Mouse (Mus musculus) ovary, adult 18-20 months (tissue): ENCODE measurements around the gene Iqca.

Experiments
- DNase-seq: peaks from one replicate; pipeline ENCODE4 v3.0.0; 2022; ENCODE audit warnings: low spot score, mixed read lengths

The Iqca gene

DNA sequence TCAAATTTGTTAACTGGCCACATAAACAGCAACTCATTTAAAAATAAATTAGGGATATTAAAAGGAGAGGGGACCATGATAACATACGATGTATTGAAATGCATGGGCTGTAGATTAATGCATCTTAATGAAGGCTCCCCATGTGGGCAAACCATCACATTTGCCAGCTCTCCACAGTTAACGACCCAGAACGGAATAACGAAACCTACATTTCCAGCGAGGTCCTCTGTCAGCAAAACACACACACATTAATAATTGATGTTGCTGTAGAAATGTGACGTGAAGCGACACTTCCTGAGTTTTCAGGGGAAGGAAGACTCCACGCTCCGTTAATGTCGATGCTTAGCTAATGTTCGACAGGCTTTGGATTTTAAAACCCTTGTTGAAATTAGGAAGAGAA lies 20.8 kb downstream of the Iqca start:
- DNase-seq: no peak

DNA sequence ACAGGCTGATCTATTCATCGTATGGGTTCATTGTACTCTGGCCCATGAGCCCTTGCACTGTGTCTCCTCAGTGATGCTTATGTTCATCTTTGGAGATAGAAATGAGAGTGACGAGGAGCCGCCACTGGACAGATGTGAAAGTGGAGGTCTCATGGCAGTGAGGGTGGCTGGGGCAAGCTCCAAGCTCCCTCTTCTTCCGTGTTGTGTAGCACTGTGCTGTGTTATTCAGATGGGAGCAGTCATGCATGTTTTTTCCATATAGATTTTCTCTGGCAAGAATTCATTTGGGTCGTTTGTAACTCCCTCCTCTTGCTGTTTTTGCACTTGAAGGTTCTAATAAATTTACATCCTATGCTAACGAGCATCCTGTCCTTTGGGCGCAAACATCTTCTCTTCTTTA lies 21.2 kb downstream of the Iqca start:
- DNase-seq: no peak

DNA sequence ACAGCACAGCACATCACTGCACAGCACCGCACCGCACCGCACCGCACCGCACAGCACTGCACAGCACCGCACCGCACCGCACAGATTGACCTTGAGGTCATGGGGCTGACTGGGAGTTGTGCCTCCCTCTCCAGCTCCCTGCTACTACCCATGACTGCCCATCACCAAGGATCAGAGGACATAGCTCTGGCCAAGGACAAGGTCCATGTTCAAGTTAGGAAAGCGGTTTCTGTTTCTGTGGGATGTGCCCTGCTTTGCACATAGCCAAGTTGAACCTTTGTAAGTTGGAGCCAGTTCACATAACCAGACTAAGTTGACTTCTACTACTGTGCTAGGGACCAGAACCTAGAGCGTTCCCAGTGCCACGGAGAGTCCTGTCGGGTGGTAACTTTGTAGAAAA lies 28.6 kb downstream of the Iqca start:
- DNase-seq: no peak

DNA sequence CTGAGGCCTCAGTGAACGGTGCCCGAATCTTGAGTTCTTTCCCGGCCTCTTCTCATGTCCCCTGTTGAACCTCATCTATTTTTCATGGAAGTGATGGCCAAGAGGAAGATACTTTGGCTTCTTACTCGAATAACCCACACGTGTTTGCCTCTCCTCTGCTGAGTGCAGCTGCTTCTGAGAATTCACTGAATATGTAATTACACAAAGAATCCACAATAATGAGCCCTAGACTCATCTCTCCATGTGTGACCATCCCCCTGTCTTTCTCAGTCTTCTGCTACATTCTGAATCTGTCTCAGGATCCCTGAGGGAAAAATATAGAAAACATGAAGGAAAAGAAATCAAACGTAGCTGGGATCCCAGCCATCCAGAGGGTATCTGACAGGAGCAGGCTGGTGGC lies 32.5 kb downstream of the Iqca start:
- no peak for DNase-seq

DNA sequence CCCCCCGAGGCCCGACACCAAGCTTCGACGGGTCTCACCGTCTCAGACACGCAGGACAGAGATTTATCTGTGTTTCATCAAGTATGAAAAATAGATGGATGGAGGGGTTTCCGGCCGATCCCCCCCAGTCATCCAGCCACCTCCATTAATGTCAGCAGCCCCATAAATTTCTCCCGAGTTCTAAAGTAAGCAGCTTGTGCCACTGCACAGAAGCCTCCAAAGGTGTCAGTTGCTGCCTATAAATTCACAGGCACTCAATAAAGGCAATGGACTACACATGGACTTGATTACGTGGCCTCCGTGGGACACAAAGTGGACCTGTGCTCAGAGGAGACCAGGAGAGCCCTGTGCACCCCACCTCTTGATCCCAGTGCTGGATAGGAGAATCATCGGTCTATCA lies 34.0 kb downstream of the Iqca start:
- DNase-seq: no peak

DNA sequence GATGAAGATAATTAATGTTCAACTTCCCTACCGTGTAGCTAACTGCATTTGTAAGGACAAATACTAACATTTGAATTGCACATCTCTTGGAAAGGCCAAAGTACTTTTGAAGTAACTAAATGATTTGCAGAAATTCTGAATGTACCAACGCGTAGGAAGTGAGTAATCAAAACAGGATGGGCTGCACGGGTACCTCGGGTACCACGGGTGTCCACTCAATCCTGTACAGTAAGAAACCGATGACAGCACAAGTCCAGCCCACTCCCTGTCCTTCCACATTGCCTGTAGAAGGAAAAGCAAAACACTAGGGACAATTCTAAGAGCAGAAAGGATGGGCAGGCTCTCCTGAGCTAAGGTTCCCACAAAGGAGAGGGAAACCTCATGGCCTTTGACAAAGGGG lies 36.0 kb downstream of the Iqca start:
- no peak for DNase-seq

DNA sequence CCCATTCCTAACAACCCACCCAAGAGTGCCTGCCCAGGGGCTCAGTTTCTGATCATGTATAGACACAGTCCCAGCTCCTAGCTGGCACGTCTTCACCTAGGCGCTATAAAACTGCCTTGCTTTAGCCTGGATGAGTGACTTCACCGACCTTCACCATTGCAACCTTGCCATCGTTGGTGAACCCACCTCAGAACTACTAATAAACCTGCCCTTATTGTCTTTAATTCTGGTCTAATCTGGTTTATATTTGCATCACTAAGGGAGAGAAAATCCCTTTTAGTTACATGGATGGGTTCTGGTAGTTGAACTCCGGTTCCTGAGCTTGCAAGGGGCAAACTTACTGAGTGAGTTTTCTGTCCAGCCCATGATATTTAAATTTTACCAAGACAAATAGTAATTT lies 38.6 kb downstream of the Iqca start:
- no peak for DNase-seq

DNA sequence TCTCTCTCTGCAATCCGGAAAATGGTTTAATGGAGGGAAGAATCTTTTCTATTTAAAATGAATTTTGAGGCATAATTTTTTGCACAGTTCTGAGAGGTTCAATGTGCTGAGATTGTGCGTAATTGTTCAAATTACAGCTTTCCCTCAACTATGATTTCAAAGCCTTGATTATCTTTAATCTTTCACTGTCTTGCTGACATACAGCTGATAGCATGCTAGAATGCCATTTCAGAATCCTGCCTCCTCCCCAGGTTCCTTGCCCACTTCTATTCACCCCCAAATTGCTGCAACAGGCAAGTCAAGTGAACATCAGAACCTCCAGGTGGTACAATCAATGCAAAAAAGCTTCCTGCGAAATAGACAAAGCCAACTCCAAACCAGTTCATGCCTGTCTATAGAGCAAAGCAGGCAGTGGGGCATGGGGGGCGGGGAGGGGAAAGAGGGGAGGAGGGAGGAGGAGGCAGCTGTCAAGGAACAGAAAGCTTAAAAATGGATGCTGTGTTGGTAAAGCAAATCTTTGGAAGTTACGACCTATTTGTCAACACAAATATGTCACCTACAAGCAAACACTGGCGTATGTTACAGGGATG lies 39.5 kb downstream of the Iqca start:
- no peak for DNase-seq

DNA sequence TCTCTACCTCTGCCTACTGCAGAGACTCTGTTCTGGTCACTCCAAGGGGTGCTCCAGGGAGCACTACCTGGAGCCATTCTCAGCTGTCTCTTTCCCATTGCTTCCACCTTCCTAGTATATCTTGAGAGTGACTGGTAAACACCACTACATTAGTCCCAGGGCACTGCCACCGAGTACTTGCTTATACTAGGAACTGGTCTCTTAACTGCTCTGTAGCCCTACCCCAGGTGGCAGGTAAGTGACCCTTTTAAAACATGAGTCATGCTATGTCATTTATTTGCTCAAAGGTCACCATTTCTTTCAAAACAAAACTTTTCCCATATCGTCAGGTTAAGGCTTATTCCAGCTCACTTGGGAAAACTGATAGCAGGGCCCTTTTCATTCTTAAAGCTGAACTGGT lies 40.5 kb downstream of the Iqca start:
- no peak for DNase-seq

DNA sequence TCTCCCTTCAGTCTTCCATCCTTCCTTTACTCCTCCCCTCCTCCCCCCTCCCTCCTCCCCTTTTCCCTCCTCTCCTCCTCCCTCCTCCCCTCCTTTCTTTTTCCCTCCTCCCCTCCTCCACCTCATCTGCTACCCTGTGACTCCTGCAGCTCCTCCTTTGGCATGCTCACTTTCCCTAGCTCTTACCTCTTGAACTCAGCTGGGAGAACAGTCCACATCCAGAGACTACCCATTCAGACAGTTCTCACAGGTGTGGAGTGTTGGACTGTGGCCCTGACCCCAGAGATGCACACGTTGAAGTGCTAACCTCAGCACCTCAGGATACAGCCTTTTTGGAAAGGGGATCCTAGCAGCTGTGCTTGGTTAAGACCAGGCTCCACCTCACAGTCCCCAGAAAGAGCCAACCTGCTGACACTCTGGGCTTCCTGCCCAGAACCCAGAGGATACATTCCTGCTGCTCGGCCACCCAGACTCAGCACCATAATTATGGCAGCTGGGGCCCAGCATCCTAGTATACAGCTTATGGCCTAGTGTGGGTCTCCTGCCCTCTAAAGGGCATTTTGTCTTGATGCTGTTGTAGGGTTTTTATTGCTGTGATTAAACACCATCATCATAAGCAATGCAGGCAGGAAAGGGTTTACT lies 41.9 kb downstream of the Iqca start:
- no peak for DNase-seq

DNA sequence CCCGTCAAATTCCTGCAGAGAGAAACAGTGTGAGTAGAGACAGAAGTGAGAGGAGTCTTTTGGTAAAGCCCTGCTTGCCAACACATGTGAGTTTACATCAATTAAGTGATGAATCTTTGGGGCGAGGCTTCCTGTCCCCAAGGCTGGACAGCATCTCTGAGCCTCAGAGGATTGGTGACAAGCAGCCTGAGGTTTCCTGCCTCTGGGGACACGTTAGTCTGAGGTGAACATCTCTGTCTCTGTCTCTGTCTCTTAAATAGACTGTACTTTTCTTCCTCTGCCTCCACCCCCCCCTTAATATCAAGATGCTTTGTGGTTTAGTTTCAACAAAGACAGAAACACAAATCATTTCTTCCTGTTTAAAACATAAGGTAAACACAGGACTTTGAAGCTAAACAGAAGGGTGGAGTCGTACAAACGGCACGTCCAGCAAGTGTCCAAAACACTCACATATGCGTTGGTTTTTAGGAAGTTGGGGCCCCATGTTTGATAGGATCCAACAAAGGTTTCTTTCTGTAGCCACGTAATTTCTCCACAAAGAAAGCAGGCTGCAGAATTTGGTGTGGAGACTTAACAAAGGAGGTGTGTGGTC lies 49.2 kb downstream of the Iqca start:
- DNase-seq: no peak

DNA sequence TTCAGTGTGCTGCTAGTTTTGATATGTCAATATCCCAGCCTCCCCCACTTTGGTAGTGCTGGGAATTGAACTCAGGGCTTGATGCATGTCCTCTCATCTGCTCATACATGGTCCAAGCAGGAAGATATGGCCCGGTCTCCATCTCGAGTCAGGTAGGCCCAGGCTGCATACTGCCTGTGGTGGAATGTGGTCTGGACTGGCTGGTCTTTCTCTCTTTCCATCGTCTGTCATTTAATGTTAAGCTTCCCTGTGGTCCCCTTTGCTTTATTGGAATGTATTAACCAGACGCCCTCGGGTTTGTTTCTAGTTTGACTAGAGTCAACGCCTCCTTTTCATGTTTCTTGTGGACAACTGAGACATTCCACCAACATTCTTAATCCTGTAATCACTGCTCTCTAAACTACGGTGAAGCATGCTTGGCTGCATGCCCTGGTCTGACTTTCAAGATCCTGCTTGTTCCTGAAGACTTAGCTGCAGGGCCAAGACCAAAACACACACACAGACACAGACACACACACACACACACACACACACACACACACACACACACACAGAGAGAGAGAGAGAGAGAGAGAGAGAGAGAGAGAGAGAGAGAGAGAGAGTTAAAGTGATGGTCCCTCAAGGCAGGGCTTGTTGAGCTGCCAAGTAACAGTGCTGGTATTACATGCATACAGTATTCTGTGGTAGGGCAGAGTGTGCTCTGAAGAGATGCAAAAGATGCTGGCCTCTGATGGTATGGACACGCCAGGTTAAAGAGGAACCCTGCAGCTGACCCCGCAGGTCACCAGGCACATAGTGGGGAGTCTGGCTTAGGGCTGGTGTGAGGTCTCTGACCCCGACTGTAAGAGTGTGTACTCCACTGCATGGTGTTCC lies 52.6 kb downstream of the Iqca start:
- no peak for DNase-seq

DNA sequence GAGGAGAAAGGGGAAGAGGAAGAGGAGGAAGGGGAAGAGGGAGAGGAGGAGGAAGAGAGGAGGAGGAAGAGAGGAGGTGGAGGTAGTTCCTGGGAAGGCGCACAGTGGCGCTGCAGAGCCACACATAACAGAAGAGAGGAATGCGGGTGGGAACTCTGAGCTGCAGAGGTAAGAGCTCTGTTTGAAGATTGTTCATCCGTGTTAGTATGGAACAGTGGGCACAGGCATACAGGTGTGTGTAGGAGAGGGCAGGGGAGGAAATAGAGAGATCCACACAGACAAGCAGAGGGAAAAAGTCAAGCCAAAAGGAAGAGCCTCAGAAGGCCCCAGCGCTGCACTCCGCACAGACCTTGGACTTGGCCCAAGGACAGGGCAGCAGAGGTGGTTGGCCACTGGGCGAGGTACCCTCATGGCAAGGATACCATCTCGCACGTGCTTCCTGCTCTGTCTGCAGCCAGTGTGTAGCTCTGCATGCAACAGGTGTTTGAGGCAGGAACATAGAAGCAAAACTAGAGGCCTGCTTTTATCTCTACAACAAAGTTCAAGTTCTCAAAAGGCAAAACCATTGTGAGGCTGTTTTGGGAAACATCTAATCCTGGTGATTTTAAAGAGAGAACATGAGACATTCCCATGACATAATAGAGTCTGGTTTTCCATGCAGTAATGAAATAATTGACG lies 60.2 kb downstream of the Iqca start:
- DNase-seq: no peak

DNA sequence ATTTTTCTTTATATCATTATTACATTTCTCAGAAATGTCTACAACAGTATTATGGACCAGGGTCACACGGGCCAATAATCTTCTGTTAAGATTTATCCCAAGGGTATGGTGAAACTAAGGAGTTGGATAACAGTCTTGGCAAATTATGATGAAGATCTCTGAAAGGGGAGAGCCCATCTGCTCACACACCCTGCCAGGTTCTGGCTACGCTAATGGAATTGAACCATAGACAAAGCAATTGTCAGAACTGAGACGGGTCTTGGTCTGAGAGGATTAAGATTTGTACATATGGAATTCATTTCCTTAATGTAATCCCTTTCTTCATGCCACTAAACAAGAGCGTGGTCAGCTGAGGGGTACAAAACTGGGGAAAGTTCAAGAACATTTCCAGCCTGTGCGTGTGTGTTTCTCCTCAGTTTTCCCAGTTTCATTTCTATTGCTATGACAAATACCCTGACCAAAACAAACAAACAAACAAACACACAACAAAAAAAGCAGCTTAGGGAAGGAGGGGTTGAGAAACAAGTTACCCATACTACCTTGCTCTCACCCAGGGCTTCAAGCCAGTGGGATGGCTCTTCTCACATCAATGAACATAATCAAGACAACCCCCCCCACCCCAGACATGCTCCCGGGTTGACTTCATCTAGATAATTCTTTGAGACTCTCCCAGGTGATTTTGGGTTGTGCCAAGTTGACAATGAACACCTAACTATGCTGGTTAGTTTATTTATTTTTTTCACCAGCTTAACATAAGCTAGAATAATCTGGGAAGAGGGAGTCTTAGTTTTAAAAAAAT lies 64.8 kb downstream of the Iqca start:
- no peak for DNase-seq

DNA sequence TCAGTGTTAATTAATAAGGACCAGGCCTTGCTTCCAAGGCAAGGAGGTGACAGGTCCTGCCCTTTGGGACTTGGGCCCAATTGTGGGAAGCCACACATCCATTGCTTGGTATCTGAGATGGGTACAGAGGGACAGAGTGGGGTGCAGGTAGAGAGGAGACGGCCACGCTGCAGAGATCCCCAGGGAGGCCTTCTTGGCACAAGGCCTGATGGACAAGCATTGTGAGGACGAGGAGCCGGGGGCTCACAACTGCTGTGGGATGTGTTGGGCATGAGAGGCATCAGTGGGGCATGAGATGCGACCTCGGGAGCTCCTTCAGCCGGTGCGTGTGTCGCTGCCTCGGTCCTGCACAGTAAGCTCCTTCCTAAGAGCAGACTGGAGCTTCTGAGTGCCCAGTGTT lies 66.7 kb downstream of the Iqca start:
- no peak for DNase-seq

DNA sequence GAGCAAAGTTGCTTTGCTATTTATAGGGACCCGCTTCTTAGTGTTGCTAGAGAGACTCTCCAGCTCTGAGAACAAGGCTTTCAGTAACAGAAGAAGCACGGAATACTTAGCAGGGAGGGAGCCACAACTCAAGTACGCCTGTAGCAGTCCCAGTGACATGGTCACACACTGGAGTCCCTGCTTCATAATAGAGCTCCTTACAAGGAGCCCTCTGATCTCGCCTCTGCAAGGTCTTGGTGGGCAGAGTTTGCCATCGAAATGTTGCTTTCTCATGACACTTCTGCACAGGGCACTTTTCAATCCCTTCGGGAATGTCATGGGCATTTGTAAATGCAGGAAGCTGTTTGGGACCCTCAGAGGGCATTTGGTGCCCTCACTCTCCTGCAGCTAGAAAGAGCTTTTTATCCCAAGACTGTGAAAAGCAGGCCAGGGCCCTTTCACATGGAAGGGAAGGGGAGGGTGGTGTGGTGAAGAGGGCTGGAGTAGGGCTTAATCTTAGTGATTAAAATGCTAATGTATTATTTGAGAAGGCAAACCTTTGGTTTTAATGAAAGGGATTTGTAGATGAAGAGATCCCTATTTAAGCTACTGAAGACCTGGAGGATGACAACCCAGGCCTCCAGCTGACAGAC lies 67.6 kb downstream of the Iqca start:
- no peak for DNase-seq

DNA sequence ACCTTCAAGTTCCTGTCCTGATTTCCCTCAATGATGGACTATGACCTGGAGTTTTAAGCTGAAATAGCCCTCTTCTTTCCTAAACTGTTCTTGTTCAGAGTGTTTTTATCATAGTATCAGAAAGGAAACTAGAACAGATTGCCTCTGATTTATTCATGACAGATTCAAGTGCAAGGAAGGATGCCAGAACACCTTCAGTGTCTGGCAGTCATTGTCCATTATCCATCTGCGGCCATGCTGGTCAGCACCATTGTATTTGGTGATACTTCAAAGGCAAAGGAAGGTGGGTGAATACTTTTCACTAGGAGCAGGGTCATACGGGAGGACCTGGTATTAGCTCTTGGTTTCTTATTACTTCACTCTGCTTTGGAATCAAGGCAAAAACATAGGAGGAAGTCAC lies 76.9 kb downstream of the Iqca start:
- DNase-seq: no peak

DNA sequence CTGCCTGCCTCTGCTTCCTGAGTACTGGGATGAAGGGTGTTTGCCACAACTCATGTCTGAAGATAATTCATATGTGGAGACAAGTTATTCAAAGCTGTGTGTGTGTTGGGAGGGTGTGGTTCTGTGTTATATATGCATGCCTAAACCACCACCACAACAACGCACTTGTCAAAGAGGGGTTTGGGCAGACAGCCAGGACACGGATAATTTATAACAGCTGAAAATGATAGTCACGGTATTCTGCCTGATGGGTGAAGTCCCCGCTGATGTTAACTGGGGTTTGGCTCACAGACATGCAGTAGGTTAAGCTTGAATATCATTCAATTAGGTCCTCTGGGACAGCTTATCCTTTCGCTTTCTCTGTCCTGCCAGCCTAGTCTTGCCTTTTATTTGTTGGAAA lies 78.4 kb downstream of the Iqca start:
- DNase-seq: no peak

DNA sequence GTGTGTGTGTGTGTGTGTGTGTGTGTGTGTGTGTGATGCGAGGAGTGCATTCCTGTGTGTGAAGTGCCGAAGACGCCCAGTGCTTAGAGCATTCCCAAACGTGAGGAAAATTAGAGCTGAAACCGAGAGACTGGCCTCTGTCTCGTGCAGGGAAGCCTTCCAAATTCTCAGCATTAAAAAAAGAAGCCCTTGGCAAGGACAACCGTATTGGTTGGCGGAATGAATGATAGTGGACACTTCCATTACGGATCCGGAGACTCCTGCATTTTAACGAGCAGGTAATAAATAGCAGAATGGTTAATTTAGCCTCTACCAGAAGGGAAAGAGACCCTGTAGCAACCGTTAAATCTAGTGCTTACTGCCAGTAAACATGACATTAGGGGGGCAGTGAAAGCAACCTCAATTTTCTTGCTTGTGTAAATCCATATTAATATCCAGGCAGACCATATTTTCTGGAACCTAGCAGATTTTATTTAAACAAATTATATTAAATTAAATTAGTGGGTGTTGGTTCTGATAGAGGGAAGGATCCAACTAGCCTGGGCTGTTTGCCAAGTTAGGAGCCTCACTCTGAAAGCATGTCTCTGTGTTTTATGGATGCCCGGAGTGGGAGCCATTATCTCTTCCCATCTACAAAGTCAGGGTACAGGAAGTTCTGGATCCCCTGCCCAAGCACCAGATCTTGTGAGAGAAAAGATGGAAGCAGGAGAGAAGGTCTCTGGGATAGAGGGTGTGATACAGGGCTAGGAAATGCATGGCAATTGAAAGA lies 81.2 kb downstream of the Iqca start:
- no peak for DNase-seq

DNA sequence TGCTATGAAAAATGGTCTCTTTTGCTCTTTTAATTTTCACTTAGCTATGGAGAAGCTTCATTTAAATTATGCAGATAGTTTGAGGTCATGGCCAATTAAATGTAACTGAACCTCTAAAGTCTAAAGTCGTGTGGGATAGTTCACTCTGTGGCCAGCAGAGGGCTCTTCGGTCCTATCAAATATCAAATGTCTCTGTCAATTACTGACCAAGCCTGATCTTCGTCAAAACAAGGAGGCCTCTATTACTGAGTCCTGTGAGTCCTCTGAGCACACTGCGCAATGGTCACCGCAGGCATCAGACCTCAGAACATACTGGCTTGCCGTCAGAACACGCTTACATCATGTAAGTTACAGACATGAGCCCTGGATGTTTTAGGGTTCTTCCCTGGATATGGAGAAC lies 92.6 kb downstream of the Iqca start:
- DNase-seq: no peak
